Mouse (Mus musculus): Measurements from ENCODE around the gene Rp9. TPM values are rescaled to one million over a fixed set of nuclear protein-coding genes. Genes with fewer than 3 reads are reported as not detected.

Rp9 gene
- polyA plus RNA-seq (2015; fragmentation: Nextera tagmentation; extraction: Ambion mirVana), result 60.3 and 71.6 TPM in 2 replicates

DNA sequence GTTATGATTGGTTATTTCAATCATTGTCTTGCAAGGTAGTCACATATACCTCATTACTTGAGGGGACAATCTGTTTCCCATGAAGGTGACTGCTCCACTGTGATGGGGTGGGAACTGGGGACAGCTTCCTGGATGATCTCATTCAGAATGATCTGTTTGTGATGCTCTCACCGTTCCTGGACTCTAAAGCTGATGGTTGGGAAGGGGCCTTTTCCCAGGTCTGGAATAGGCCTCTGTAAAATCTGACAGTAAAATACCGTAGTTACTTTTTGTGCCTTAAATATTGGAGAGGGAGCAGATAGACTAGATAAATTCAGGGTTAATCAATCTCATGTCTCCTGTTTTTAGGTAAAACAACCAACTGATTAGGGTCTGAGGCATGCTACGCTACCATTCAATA lies at the start of gene Rp9:
Gene Rp9 (minus strand): TSS at position 101 of the 400 bp plus-strand sequence.

DNA sequence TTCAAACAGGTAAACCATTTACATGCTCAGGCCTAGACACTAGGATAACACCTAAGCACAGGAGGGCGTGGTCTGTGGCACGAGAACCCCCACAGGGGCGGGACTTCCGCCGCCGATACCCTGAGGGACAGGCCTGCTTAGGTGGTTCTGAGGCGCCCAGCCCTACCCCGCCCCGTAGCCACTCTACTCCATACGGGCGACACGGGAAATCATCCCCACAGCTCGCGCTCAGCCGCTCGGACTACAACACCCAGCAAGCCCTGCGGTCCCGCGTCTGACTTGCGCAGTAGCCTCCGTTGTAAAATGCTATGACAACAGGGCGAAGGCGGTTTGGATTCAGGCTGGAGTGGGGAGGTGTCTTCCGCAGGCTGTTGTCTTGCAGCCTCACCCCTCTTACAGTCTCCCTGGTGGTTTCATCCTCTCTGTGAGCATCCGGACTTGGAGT lies 5.9 kb upstream of the Rp9 start, which contains the start of gene Bbs9:
Gene Bbs9 (plus strand): TSS at position 292 of the 445 bp plus-strand sequence.

DNA sequence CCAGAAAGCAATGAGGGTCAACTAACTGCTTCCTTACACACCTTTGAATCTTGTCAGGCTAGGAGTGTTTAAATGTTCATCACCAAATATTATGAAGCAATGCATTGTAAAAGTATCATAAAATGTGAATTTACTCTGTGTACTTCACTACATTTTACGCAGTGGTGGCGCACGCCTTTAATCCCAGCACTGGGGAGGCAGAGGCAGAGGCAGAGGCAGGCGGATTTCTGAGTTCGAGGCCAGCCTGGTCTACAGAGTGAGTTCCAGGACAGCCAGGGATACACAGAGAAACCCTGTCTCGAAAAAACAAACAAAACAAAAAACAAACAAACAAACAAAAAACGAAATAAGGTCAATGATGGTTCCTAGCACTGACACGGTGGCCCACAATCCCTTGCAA lies 15.6 kb downstream of the Rp9 start, which contains the start of gene Gm17545:
Gene Gm17545 (plus strand): TSS at position 301 of the 400 bp plus-strand sequence.

DNA sequence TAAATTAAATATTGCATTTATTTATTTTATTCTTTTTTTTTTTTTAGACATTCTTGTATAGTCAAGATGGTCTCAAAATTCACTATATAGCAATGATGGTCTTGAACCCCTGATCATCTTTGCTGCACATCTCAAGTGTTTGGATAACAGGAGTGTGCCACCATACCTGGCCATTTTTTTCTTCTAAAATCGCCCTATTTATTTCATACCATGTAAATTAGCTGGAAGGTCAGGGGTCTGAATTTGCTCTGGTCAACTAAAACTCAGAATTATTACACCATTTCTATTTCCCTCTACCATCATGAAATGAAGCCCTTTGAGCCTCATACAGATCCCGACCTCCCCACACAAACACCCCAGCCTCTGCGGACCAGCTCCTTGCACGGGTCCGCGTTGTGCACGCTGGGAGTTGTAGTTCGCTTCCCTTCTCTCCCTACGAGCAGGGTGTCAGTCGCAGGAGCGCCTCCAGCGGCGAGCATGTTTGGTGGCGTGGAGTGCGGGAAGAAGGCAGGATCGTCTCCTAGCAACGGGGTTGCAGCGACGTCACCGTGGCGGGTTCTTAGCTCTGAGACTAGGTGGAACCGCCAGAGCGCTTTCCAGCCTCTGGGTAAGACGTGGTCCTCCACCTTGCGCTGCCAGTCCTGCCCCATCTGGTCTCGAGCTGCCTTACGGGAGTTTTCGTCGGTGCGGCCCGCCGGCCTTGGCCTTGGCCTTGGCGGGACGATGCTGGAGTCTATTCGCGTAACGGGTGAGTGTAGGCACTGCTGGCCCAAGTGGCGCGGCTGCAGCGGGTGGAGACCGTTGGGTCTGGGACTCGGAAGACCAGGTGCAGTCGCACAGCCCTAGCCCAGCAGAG lies 58.3 kb downstream of the Rp9 start, which contains the start of gene 9530077C05Rik:
Gene 9530077C05Rik (plus strand): TSS at position 512 of the 856 bp plus-strand sequence.

DNA sequence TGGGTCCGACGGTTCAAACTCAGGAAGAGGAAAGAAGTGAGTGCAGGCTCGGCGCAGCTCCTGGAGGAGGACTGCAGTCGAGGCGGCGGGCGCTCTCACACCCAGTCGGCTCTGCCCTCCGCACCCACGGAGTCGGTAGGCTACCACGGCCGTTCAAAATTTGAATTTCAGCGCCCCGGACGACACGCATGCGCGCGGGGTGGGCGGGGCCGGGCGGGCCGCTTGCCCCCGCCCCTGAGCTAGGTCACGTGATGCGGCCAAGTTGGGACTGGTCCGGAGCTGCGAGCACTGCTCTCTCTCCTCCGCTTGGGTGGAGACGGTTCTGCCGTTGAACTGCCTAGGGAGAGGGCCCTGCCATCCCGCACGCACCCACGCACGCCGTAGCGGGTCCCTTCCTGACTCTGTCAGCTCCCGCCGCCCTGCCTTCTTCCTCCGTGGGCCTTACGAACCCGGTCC lies 80.5 kb downstream of the Rp9 start, which contains the start of gene Anln:
Gene Anln (minus strand): TSS at position 168 of the 456 bp plus-strand sequence.

Other genes starting within 250 kb of the Rp9 start
- gene Zfp809, start 244.0 kb downstream of the Rp9 start, polyA plus RNA-seq (2015; fragmentation: Nextera tagmentation; extraction: Ambion mirVana), result 11.5 and 19.0 TPM in 2 replicates
- gene Zfp599, start 209.8 kb downstream of the Rp9 start, polyA plus RNA-seq (2015; fragmentation: Nextera tagmentation; extraction: Ambion mirVana), result 0.99 and 1.3 TPM in 2 replicates
- 12.7 and 15.2 TPM in 2 replicates for gene Zfp810, start 162.1 kb downstream of the Rp9 start, polyA plus RNA-seq (2015; fragmentation: Nextera tagmentation; extraction: Ambion mirVana)
- 9.5 and 10.1 TPM in 2 replicates for gene Anln, start 80.6 kb downstream of the Rp9 start, polyA plus RNA-seq (2015; fragmentation: Nextera tagmentation; extraction: Ambion mirVana)
- gene 9530077C05Rik, start 58.2 kb downstream of the Rp9 start, polyA plus RNA-seq (2015; fragmentation: Nextera tagmentation; extraction: Ambion mirVana), result 9.0 and 9.1 TPM in 2 replicates
- gene Gm17545, start 15.5 kb downstream of the Rp9 start, polyA plus RNA-seq (2015; fragmentation: Nextera tagmentation; extraction: Ambion mirVana), result not detected in 2 replicates
- 13.3 and 15.1 TPM in 2 replicates for gene Bbs9, start 6.0 kb upstream of the Rp9 start, polyA plus RNA-seq (2015; fragmentation: Nextera tagmentation; extraction: Ambion mirVana)

Measured in adrenal gland, postnatal 0 days (tissue).